Mouse (Mus musculus): Measurements from ENCODE around the gene Slc40a1.

DNA sequence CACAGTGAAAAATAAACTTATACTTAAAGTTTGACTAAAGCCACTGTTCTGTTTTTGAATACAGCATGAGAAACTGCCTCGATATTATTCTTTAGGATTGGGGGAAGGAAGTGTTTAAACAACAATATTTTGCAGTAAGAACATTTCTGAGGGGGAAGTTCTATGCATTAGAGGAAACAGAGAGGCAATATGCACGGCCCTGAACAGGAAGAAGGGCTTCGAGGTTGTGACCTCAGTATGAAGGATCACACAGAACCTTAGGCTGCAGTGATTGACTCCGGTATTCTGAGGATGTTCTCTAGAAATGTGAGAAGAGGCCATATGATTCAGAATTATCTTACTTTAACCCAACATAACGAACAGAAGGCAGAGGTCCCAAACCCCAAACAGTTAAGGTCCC lies 60.6 kb downstream of the Slc40a1 start:
- no peak for TF ChIP-seq POLR2A (IDR thresholded peaks at IDR 0.05; ENCODE audit: borderline replicate concordance, extremely low read depth, low read depth, low read length)
- TF ChIP-seq CTCF (IDR thresholded peaks at IDR 0.05; ENCODE audit: insufficient read depth, low read length) = no peak

Measured in lung, adult 2 months (tissue).